ENCODE assay signal across 11 mouse cellular contexts in genomic region chr2:11767161-11767545, GRCm38 (mm10). TPM values are rescaled to one million over a fixed set of nuclear protein-coding genes. Genes with fewer than 3 reads are reported as not detected.
DNase-seq lines count a peak whose midpoint lies in the region.
"Had no signal": no experiment of that assay in that cellular context is flagged by ENCODE, and none has a peak within 500 bp of the region (broad histone marks: within the 10 kb centered on the region; RNA-seq: fewer than 3 reads in every experiment).

No protein-coding gene starts in this region.

- DNase-seq in cerebellum, adult 11-12 months = peak; percentile 26
- no peak for DNase-seq in cerebellum, adult 8-10 months
- peak; percentile 13 for DNase-seq in left cerebral cortex, postnatal 4 days
- DNase-seq in left cerebral cortex, adult 11 months (ENCODE audit: low spot score) = no peak
- peak; percentile 9 for DNase-seq in adrenal gland, postnatal 14 days
- peak; percentile 5 for DNase-seq in gastrocnemius, postnatal 10 days
- no peak for DNase-seq in ovary, postnatal 36 days (ENCODE audit: low spot score)
- DNase-seq in layer of hippocampus, postnatal 10 days (ENCODE audit: low spot score in 2 of 2) = no peak
- DNase-seq: kidney, adult 11 months; liver, postnatal 0 days; thymus, postnatal 25 days had no signal

- intact Hi-C loops in left cerebral cortex, postnatal 4 days (cut with DNase I) = no loop called here

RNA-seq across cellular contexts. Expression of gene Fbh1, which starts 10.2 kb away (rescaled TPM):
- 10 to 100 TPM; 78.1 to 82.0 TPM for total RNA-seq in left cerebral cortex, postnatal 4 days (2021)
- 102 and 118 TPM in 2 replicates for total RNA-seq in adrenal gland, postnatal 14 days (2021)
- 10 to 100 TPM; 37.3 to 44.7 TPM for total RNA-seq in gastrocnemius, postnatal 10 days (2021)
- total RNA-seq in layer of hippocampus, postnatal 10 days (2021) = 10 to 100 TPM; 73.2 to 77.0 TPM

RNA-seq across cellular contexts. Expression of gene Ankrd16, which starts 10.5 kb away (rescaled TPM):
- total RNA-seq in left cerebral cortex, postnatal 4 days (2021) = 10 to 100 TPM; 75.8 to 76.1 TPM
- 32.9 and 46.8 TPM in 2 replicates for total RNA-seq in adrenal gland, postnatal 14 days (2021)
- 10 to 100 TPM; 25.8 to 34.0 TPM for total RNA-seq in gastrocnemius, postnatal 10 days (2021)
- total RNA-seq in layer of hippocampus, postnatal 10 days (2021) = 10 to 100 TPM; 65.6 to 75.7 TPM

Comparison
In these comparisons a context has a peak if more than half of its experiments do, and no peak if none do; other contexts are left out.
1. DNase-seq: peak in cerebellum, adult 11-12 months (single experiment), left cerebral cortex, postnatal 4 days (single experiment), adrenal gland, postnatal 14 days (single experiment) and gastrocnemius, postnatal 10 days (single experiment); none in cerebellum, adult 8-10 months (single experiment), left cerebral cortex, adult 11 months (single experiment), ovary, postnatal 36 days (single experiment) and layer of hippocampus, postnatal 10 days (0 of 2).